Mouse (Mus musculus): ENCODE measurements around the gene Itgb5. TPM values are rescaled to one million over a fixed set of nuclear protein-coding genes. Genes with fewer than 3 reads are reported as not detected.

The Itgb5 gene
- polyA plus RNA-seq, 1 experiment from 2014 or later = 121 TPM

GRCm38 (mm10) chr16:33878041-33878783 is 48.7 kb downstream of the Itgb5 start:
- Histone ChIP-seq H3K4me3 (ENCODE audit: low read depth, low read length) (no peak overlapping the region), H3K27me3 (replicated peaks; ENCODE audit: control insufficient read depth, insufficient read depth, low read length) (no peaks in the 10 kb centered on the region), H3K4me1 (ENCODE audit: control insufficient read depth, insufficient read depth, low read length) (peaks cover 38% of the 10 kb centered on the region), H3K9me3 (ENCODE audit: control insufficient read depth, low read length) (no peaks in the 10 kb centered on the region), H3K27ac (replicated peaks; ENCODE audit: low read depth, low read length) (peak overlapping the region; percentile 67), H3K4me2 (ENCODE audit: low read depth, low read length) (no peak overlapping the region; the same call in 1 of the 2 replicates), H3K36me3 (ENCODE audit: control insufficient read depth, insufficient read depth, low read length) (0 out of 2 replicates have a peak, but pooled peaks cover 14% of the 10 kb centered on the region), H3K9ac (ENCODE audit: low read depth, low read length) (no peak overlapping the region)
- 46% methylated on average over 6 of the region's 6 CpGs for WGBS
- 0 out of 2 replicates have a peak, but pooled peaks have one; percentile 8 for ATAC-seq (ENCODE audit: low read depth)
- peak; percentile 82 for DNase-seq (ENCODE audit: low spot score)

- DNase-seq (ENCODE audit: low spot score) (no peak), ATAC-seq (ENCODE audit: low read depth) (no peak)
- H3K27ac ChIP-seq (replicated peaks; ENCODE audit: low read depth, low read length) = peak overlapping the region; percentile 25; the same call in 1 of the 2 replicates
- H3K4me3 ChIP-seq (ENCODE audit: low read depth, low read length) = no peak overlapping the region
- no peaks in the 10 kb centered on the region for H3K27me3 ChIP-seq (replicated peaks; ENCODE audit: control insufficient read depth, insufficient read depth, low read length)
- no peaks in the 10 kb centered on the region for H3K9me3 ChIP-seq (ENCODE audit: control insufficient read depth, low read length)
- 52% methylated on average over 6 of the region's 6 CpGs for WGBS
- no peak overlapping the region for H3K4me2 ChIP-seq (ENCODE audit: low read depth, low read length)
- 0 out of 2 replicates have a peak, but pooled peaks cover 14% of the 10 kb centered on the region for H3K36me3 ChIP-seq (ENCODE audit: control insufficient read depth, insufficient read depth, low read length)
- peaks cover 39% of the 10 kb centered on the region for H3K4me1 ChIP-seq (ENCODE audit: control insufficient read depth, insufficient read depth, low read length)
- H3K9ac ChIP-seq (ENCODE audit: low read depth, low read length) = no peak overlapping the region
Observed at GRCm38 (mm10) chr16:33879031-33879430, 49.6 kb downstream of the Itgb5 start.

GRCm38 (mm10) chr16:33879556-33879955 is 50.1 kb downstream of the Itgb5 start:
- H3K36me3 ChIP-seq (ENCODE audit: control insufficient read depth, insufficient read depth, low read length) = 0 out of 2 replicates have a peak, but pooled peaks cover 14% of the 10 kb centered on the region
- H3K9ac ChIP-seq (ENCODE audit: low read depth, low read length) = no peak overlapping the region
- no peak overlapping the region for H3K4me3 ChIP-seq (ENCODE audit: low read depth, low read length)
- H3K4me2 ChIP-seq (ENCODE audit: low read depth, low read length) = no peak overlapping the region
- H3K27me3 ChIP-seq (replicated peaks; ENCODE audit: control insufficient read depth, insufficient read depth, low read length) = no peaks in the 10 kb centered on the region
- 23% methylated on average over 4 of the region's 4 CpGs for WGBS
- H3K9me3 ChIP-seq (ENCODE audit: control insufficient read depth, low read length) = no peaks in the 10 kb centered on the region
- no peak for ATAC-seq (ENCODE audit: low read depth)
- peak; percentile 74 for DNase-seq (ENCODE audit: low spot score)
- H3K4me1 ChIP-seq (ENCODE audit: control insufficient read depth, insufficient read depth, low read length) = peaks cover 44% of the 10 kb centered on the region
- 0 out of 2 replicates have a peak overlapping the region, but pooled peaks have one; percentile 2 for H3K27ac ChIP-seq (replicated peaks; ENCODE audit: low read depth, low read length)

- Histone ChIP-seq H3K9me3 (ENCODE audit: control insufficient read depth, low read length) (no peaks in the 10 kb centered on the region), H3K4me2 (ENCODE audit: low read depth, low read length) (no peak overlapping the region), H3K9ac (ENCODE audit: low read depth, low read length) (no peak overlapping the region), H3K27me3 (replicated peaks; ENCODE audit: control insufficient read depth, insufficient read depth, low read length) (no peaks in the 10 kb centered on the region), H3K27ac (replicated peaks; ENCODE audit: low read depth, low read length) (no peak overlapping the region), H3K4me1 (ENCODE audit: control insufficient read depth, insufficient read depth, low read length) (peaks cover 54% of the 10 kb centered on the region), H3K4me3 (ENCODE audit: low read depth, low read length) (no peak overlapping the region), H3K36me3 (ENCODE audit: control insufficient read depth, insufficient read depth, low read length) (peaks cover 21% of the 10 kb centered on the region; the same call in 1 of the 2 replicates)
- DNase-seq (ENCODE audit: low spot score) = no peak
- no peak for ATAC-seq (ENCODE audit: low read depth)
- 91% methylated on average over 4 of the region's 4 CpGs for WGBS
Observed at GRCm38 (mm10) chr16:33880765-33881164, 51.3 kb downstream of the Itgb5 start.

- 35% methylated on average over 4 of the region's 4 CpGs for WGBS
- H3K27ac ChIP-seq (replicated peaks; ENCODE audit: low read depth, low read length) = peak overlapping the region; percentile 84
- ATAC-seq (ENCODE audit: low read depth) = peak; percentile 60
- peaks cover 69% of the 10 kb centered on the region for H3K4me1 ChIP-seq (ENCODE audit: control insufficient read depth, insufficient read depth, low read length)
- no peak overlapping the region for H3K9ac ChIP-seq (ENCODE audit: low read depth, low read length)
- DNase-seq (ENCODE audit: low spot score) = peak; percentile 91
- peaks cover 13% of the 10 kb centered on the region; the same call in 1 of the 2 replicates for H3K36me3 ChIP-seq (ENCODE audit: control insufficient read depth, insufficient read depth, low read length)
- H3K27me3 ChIP-seq (replicated peaks; ENCODE audit: control insufficient read depth, insufficient read depth, low read length) = no peaks in the 10 kb centered on the region
- no peak overlapping the region for H3K4me3 ChIP-seq (ENCODE audit: low read depth, low read length)
- peak overlapping the region; percentile 31; the same call in 1 of the 2 replicates for H3K4me2 ChIP-seq (ENCODE audit: low read depth, low read length)
- no peaks in the 10 kb centered on the region for H3K9me3 ChIP-seq (ENCODE audit: control insufficient read depth, low read length)
Observed at GRCm38 (mm10) chr16:33882540-33882939, 53.1 kb downstream of the Itgb5 start.

- peaks cover 62% of the 10 kb centered on the region for H3K4me1 ChIP-seq (ENCODE audit: control insufficient read depth, insufficient read depth, low read length)
Observed at GRCm38 (mm10) chr16:33883046-33883975, 53.8 kb downstream of the Itgb5 start.

GRCm38 (mm10) chr16:33884201-33884600 is 54.7 kb downstream of the Itgb5 start:
- Histone ChIP-seq H3K27ac (replicated peaks; ENCODE audit: low read depth, low read length) (peak overlapping the region; percentile 84; the same call in 1 of the 2 replicates), H3K4me3 (ENCODE audit: low read depth, low read length) (no peak overlapping the region), H3K9me3 (ENCODE audit: control insufficient read depth, low read length) (no peaks in the 10 kb centered on the region), H3K36me3 (ENCODE audit: control insufficient read depth, insufficient read depth, low read length) (peaks cover 13% of the 10 kb centered on the region; the same call in 1 of the 2 replicates), H3K27me3 (replicated peaks; ENCODE audit: control insufficient read depth, insufficient read depth, low read length) (no peaks in the 10 kb centered on the region), H3K4me2 (ENCODE audit: low read depth, low read length) (no peak overlapping the region), H3K9ac (ENCODE audit: low read depth, low read length) (no peak overlapping the region), H3K4me1 (ENCODE audit: control insufficient read depth, insufficient read depth, low read length) (peaks cover 64% of the 10 kb centered on the region)
- DNase-seq (ENCODE audit: low spot score) = no peak
- ATAC-seq (ENCODE audit: low read depth) = no peak
- WGBS = 71% methylated on average over 5 of the region's 5 CpGs

More at GRCm38 (mm10) chr16:33883046-33883975, 53.8 kb downstream of the Itgb5 start:
- Histone ChIP-seq H3K9me3 (ENCODE audit: control insufficient read depth, low read length) (no peaks in the 10 kb centered on the region), H3K36me3 (ENCODE audit: control insufficient read depth, insufficient read depth, low read length) (peaks cover 13% of the 10 kb centered on the region; the same call in 1 of the 2 replicates), H3K9ac (ENCODE audit: low read depth, low read length) (no peak overlapping the region), H3K27me3 (replicated peaks; ENCODE audit: control insufficient read depth, insufficient read depth, low read length) (no peaks in the 10 kb centered on the region), H3K4me3 (ENCODE audit: low read depth, low read length) (no peak overlapping the region), H3K4me2 (ENCODE audit: low read depth, low read length) (peak overlapping the region; percentile 31; the same call in 1 of the 2 replicates), H3K27ac (replicated peaks; ENCODE audit: low read depth, low read length) (peak overlapping the region; percentile 84)
- WGBS = 38% methylated on average over 13 of the region's 16 CpGs
- peak; percentile 81 for ATAC-seq (ENCODE audit: low read depth)
- DNase-seq (ENCODE audit: low spot score) = peak; percentile 88

GRCm38 (mm10) chr16:33885021-33885471 is 55.6 kb downstream of the Itgb5 start:
- Histone ChIP-seq H3K27me3 (replicated peaks; ENCODE audit: control insufficient read depth, insufficient read depth, low read length) (no peaks in the 10 kb centered on the region), H3K9ac (ENCODE audit: low read depth, low read length) (no peak overlapping the region), H3K36me3 (ENCODE audit: control insufficient read depth, insufficient read depth, low read length) (peaks cover 13% of the 10 kb centered on the region; the same call in 1 of the 2 replicates), H3K9me3 (ENCODE audit: control insufficient read depth, low read length) (no peaks in the 10 kb centered on the region), H3K4me1 (ENCODE audit: control insufficient read depth, insufficient read depth, low read length) (peaks cover 63% of the 10 kb centered on the region), H3K27ac (replicated peaks; ENCODE audit: low read depth, low read length) (peak overlapping the region; percentile 84), H3K4me3 (ENCODE audit: low read depth, low read length) (no peak overlapping the region), H3K4me2 (ENCODE audit: low read depth, low read length) (no peak overlapping the region)
- 50% methylated on average over 11 of the region's 11 CpGs for WGBS
- ATAC-seq (ENCODE audit: low read depth) = no peak
- DNase-seq (ENCODE audit: low spot score) = peak; percentile 58

All from embryonic facial prominence, embryonic 14.5 days (tissue).